Mouse (Mus musculus) testis, adult 2 months (tissue): ENCODE data around the gene Rock2.

Experiments
- CTCF ChIP-seq: fragments of 200-500 bp; IDR thresholded peaks from 2 replicates; pipeline ENCODE4 v1.5.1; 2012; ENCODE audit warnings: low read depth, mild to moderate bottlenecking, inconsistent platforms, low read length, moderate library complexity; ENCODE audit not compliant: control insufficient read depth, insufficient read depth, insufficient replicate concordance
- POLR2A ChIP-seq: fragments of 200-500 bp; IDR thresholded peaks from 2 replicates; pipeline ENCODE4 v1.6.1; 2012; ENCODE audit warnings: low read depth, mild to moderate bottlenecking, inconsistent platforms, low read length, moderate library complexity; ENCODE audit not compliant: control insufficient read depth

- TF ChIP-seq CTCF: no peak
- TF ChIP-seq POLR2A: no peak
These were observed 96.7 kb downstream of the Rock2 start for GRCm38 (mm10) chr12:16991376-16991775.
